Mouse (Mus musculus): ENCODE results near the gene Pde9a. TPM values are rescaled to one million over a fixed set of nuclear protein-coding genes. Genes with fewer than 3 reads are reported as not detected.

Gene Pde9a
- polyA plus RNA-seq, 1 experiment from 2014 or later, result 7.3 TPM

DNA sequence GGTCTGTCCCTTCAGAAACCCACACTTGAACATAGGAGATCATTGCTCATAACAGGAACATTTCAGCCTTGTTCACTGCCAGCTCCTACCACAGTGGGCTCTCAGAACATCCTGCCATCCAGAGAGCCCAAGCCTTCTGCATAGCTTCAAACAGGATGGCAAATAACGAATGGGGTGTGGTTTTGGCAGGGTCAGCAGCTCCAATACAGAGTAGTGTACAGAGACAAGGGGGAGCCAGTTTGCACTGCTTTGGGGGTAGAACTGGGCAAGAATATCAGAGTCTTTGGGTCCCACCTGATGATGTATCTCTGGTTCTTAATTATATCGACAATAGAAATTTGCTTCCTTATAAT, 33.6 kb downstream of the Pde9a start:
- H3K27me3 ChIP-seq (replicated peaks), result peaks cover 4% of the 10 kb centered on the region; the same call in 1 of the 2 replicates
- H3K4me1 ChIP-seq, result peaks cover 43% of the 10 kb centered on the region
- H3K27ac ChIP-seq (replicated peaks), result peak overlapping the region; percentile 58
- H3K36me3 ChIP-seq, result peaks cover 15% of the 10 kb centered on the region
- no peak overlapping the region for H3K9ac ChIP-seq
- no peak for ATAC-seq (ENCODE audit: extremely low read depth, insufficient number of reproducible peaks, low FRiP score, low TSS enrichment)
- H3K4me3 ChIP-seq, result no peak overlapping the region
- H3K9me3 ChIP-seq, result no peaks in the 10 kb centered on the region
- 39% methylated on average over 2 of the region's 2 CpGs for WGBS
- 0 out of 2 replicates have a peak overlapping the region, but pooled peaks have one; percentile 24 for H3K4me2 ChIP-seq

DNA sequence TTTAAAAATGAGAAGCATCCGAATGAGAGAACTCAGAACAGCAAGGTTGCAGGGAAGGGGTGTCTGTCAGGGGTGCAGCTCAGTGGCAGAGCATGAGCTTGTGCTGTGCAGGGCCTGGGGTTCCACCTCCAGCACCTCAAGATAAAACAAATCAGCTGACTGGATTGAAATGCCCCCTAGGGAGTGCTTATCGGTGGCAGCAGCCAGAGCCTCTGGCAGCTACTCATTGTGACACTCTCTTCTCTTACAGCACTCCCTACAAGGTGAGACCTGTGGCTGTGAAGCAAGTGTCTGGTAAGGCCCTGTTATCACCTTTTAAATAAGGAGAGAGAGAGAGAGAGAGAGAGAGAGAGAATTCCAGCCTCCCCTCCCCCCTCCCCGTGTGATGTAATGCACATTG, 34.0 kb downstream of the Pde9a start:
- Histone ChIP-seq H3K4me1 (peaks cover 46% of the 10 kb centered on the region), H3K4me3 (no peak overlapping the region), H3K27ac (replicated peaks) (peak overlapping the region; percentile 58), H3K9ac (no peak overlapping the region), H3K27me3 (replicated peaks) (peaks cover 4% of the 10 kb centered on the region; the same call in 1 of the 2 replicates), H3K36me3 (peaks cover 15% of the 10 kb centered on the region), H3K9me3 (no peaks in the 10 kb centered on the region), H3K4me2 (peak overlapping the region; percentile 24; the same call in 1 of the 2 replicates)
- 23% methylated on average over 3 of the region's 3 CpGs for WGBS
- ATAC-seq (ENCODE audit: extremely low read depth, insufficient number of reproducible peaks, low FRiP score, low TSS enrichment), result peak; percentile 29; the same call in 1 of the 2 replicates

DNA sequence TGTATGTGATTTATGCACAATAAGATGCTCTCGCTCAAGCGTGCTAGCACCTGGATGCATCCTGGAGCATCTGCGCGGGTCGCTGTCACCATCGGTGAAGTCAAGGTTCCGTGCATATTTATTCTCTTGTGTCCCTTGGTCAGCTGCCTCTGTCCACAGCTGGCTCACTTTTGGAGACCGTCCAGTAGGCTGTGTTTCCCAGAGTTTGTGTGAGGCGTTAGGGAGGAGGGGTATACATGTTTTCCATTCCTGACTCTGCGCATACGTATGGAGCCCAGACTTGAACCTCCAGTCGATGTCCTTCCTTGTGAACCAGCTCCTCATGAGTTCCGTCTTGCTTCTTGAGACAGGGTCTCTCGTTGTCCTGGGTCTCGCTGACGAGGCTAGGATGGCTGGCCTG, 34.6 kb downstream of the Pde9a start:
- Histone ChIP-seq H3K4me1 (peaks cover 49% of the 10 kb centered on the region), H3K9ac (0 out of 2 replicates have a peak overlapping the region, but pooled peaks have one; percentile 42), H3K9me3 (no peaks in the 10 kb centered on the region), H3K27me3 (replicated peaks) (peaks cover 4% of the 10 kb centered on the region; the same call in 1 of the 2 replicates), H3K4me2 (peak overlapping the region; percentile 24; the same call in 1 of the 2 replicates), H3K4me3 (no peak overlapping the region), H3K36me3 (peaks cover 12% of the 10 kb centered on the region), H3K27ac (replicated peaks) (peak overlapping the region; percentile 51)
- no peak for ATAC-seq (ENCODE audit: extremely low read depth, insufficient number of reproducible peaks, low FRiP score, low TSS enrichment)
- WGBS, result 64% methylated on average over 16 of the region's 16 CpGs

DNA sequence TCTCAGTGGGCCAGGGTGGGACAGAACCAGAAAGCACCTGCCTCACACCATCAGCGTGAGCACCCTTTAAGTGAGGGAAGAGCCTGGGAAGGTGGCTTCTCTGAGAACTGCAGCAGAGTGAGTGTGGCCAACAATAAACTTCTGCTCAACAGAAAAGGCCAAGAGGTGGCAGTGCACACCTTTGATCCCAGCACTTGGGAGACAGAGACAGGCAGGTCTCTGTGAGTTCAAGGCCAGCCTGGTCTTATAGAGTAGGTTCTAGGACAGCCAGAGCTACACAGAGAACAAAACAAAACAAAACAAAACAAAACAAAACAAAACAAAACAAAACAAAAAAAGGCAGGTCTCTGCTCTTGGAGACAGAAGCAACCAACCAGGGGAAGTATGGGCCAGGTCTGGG, 36.4 kb downstream of the Pde9a start:
- Histone ChIP-seq H3K4me2 (no peak overlapping the region), H3K27ac (replicated peaks) (no peak overlapping the region), H3K27me3 (replicated peaks) (peaks cover 4% of the 10 kb centered on the region; the same call in 1 of the 2 replicates), H3K4me1 (peaks cover 65% of the 10 kb centered on the region), H3K4me3 (no peak overlapping the region), H3K36me3 (peaks cover 3% of the 10 kb centered on the region; the same call in 1 of the 2 replicates), H3K9ac (no peak overlapping the region), H3K9me3 (no peaks in the 10 kb centered on the region)
- 95% methylated on average over 1 of the region's 1 CpGs for WGBS
- ATAC-seq (ENCODE audit: extremely low read depth, insufficient number of reproducible peaks, low FRiP score, low TSS enrichment), result no peak

DNA sequence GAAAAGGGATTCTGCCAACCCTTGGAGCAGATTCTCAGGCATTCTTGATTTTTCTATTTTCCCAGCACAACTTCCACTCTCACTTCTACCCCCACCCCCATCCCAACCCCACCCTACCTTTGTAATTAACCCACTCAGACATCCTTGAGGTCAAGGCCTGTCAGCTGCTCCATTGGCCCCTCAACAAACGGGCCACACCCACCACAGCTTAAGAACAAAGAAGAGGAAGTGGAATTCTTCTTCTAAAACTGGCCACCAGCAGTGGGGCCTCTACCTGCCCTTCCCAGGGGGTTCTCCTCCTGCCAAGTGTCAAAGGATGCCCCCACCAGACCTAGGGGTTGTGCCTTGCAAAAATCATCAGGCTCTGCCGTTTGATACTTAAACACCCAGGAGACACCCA, 37.0 kb downstream of the Pde9a start:
- ATAC-seq (ENCODE audit: extremely low read depth, insufficient number of reproducible peaks, low FRiP score, low TSS enrichment), result no peak
- H3K27me3 ChIP-seq (replicated peaks), result no peaks in the 10 kb centered on the region; the same call in 1 of the 2 replicates
- no peak overlapping the region for H3K4me2 ChIP-seq
- no peak overlapping the region for H3K27ac ChIP-seq (replicated peaks)
- H3K9me3 ChIP-seq, result no peaks in the 10 kb centered on the region
- no peak overlapping the region for H3K9ac ChIP-seq
- H3K4me3 ChIP-seq, result no peak overlapping the region
- peaks cover 65% of the 10 kb centered on the region for H3K4me1 ChIP-seq
- 49% methylated on average over 2 of the region's 2 CpGs for WGBS
- 0 out of 2 replicates have a peak, but pooled peaks cover 2% of the 10 kb centered on the region for H3K36me3 ChIP-seq

DNA sequence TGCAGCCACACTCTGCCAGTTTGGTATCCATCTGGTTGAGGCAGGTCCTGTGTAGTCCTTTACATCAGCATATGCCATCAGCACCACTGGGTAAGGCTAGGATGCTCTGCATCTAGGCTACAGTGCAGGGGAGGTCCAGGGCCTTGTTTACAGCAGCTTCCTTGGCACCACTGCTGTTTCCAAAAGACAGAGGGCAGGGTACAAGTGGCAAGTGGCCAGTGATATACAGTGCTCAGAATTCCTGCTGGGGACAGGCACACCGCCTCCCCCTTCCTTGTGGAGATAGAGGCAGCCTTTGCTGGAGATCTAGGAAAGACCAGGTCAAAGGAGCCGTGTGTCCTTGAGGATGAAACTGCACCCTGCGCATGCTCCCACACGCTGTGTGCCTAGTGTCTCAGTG, 38.3 kb downstream of the Pde9a start:
- Histone ChIP-seq H3K27ac (replicated peaks) (0 out of 2 replicates have a peak overlapping the region, but pooled peaks have one; percentile 20), H3K27me3 (replicated peaks) (no peaks in the 10 kb centered on the region; the same call in 1 of the 2 replicates), H3K4me3 (no peak overlapping the region), H3K9ac (no peak overlapping the region), H3K36me3 (peaks cover 4% of the 10 kb centered on the region; the same call in 1 of the 2 replicates), H3K9me3 (peaks cover 8% of the 10 kb centered on the region), H3K4me2 (no peak overlapping the region), H3K4me1 (peaks cover 54% of the 10 kb centered on the region)
- ATAC-seq (ENCODE audit: extremely low read depth, insufficient number of reproducible peaks, low FRiP score, low TSS enrichment), result no peak
- WGBS, result 53% methylated on average over 4 of the region's 4 CpGs

DNA sequence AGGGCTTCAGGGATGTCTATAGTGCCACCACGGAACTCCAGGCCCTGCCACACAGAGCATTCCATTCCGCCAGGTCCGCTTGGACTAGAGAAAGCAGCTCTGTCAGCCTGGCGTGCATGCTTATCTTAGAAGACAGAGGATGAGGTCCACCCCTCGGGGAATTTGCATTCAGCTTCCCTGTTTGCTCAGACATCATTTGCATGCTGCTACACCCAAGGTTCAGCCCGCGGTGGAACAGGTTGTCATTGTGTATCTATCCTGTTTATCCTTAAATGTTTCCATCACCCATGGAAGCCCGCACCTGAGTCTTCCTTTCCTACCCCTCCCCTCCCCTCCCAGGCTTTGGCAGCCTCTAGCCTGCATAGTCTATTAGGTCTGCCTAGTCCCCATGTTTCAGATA, 38.8 kb downstream of the Pde9a start:
- 35% methylated on average over 8 of the region's 8 CpGs for WGBS
- H3K9ac ChIP-seq, result no peak overlapping the region
- no peak overlapping the region for H3K4me3 ChIP-seq
- no peak for ATAC-seq (ENCODE audit: extremely low read depth, insufficient number of reproducible peaks, low FRiP score, low TSS enrichment)
- H3K27ac ChIP-seq (replicated peaks), result 0 out of 2 replicates have a peak overlapping the region, but pooled peaks have one; percentile 20
- H3K36me3 ChIP-seq, result peaks cover 7% of the 10 kb centered on the region; the same call in 1 of the 2 replicates
- H3K4me1 ChIP-seq, result peaks cover 50% of the 10 kb centered on the region
- H3K4me2 ChIP-seq, result no peak overlapping the region
- H3K27me3 ChIP-seq (replicated peaks), result no peaks in the 10 kb centered on the region; the same call in 1 of the 2 replicates
- peaks cover 12% of the 10 kb centered on the region for H3K9me3 ChIP-seq

DNA sequence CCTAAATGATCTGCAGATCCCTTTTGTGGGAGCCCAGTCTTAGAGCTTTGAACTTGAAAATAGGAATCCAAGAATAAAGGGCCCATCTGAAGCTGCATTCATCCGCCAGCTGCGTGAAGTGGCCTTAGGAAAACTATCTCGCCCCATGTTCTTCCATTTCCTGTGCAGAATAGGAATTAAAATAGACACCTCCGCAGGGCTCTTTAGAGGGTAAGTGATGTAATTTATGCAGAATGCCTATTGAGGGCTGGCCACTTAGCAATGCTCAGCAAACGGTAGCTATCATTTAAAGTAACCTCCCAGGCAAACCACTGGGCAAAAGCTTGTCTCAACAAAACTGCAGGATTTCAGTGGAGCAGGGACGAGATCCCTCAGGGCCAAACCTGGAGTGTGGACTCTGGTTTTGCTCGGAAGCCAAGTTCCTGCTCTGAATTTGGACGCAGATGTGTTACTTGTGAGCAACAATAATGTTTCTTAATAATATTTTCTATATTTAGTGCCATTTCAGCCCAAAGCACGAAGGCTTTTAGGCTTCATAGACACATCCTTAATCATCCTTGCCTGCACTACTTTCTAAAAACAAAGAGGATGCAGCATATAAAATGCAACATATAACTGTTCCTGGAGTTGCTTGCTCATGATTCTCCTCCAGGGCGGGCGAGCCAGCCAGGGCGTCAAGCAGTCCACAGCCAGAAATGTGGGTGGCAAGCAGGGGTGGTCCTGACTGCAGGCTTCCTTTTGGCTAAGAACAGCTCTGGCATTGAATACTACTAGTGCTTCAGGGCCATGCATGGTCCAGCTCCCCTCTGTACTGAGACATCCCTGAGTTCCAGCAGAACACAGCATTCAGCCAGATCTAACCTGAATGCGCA, 40.1 kb downstream of the Pde9a start:
- ATAC-seq (ENCODE audit: extremely low read depth, insufficient number of reproducible peaks, low FRiP score, low TSS enrichment), result no peak
- Histone ChIP-seq H3K27me3 (replicated peaks) (no peaks in the 10 kb centered on the region; the same call in 1 of the 2 replicates), H3K4me1 (peaks cover 37% of the 10 kb centered on the region), H3K9ac (peak overlapping the region; percentile 41; the same call in 1 of the 2 replicates), H3K36me3 (peaks cover 7% of the 10 kb centered on the region; the same call in 1 of the 2 replicates), H3K4me2 (no peak overlapping the region), H3K27ac (replicated peaks) (peak overlapping the region; percentile 62), H3K4me3 (no peak overlapping the region), H3K9me3 (peaks cover 14% of the 10 kb centered on the region)
- WGBS, result 58% methylated on average over 13 of the region's 13 CpGs

DNA sequence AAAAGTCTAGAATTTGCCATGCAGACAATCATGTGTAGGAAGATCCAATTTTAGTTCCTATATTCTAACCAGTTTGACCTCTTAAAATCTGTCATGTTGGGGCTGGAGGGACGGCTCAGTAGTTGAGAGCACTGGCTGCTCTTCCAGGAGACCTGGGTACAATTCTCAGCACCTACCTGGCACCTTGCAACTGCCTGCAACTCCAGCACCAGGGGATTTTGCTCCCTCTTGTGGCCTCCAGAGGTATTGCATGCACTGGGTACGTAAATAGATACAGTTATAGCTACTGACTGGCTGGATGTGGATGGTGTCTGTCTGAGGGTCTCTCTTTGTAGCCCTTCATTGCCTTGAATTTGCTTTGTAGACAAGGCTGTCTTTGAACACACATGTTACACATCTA, 43.4 kb downstream of the Pde9a start:
- Histone ChIP-seq H3K4me2 (no peak overlapping the region), H3K4me1 (peaks cover 46% of the 10 kb centered on the region), H3K27ac (replicated peaks) (no peak overlapping the region), H3K9me3 (peaks cover 14% of the 10 kb centered on the region), H3K36me3 (peaks cover 5% of the 10 kb centered on the region; the same call in 1 of the 2 replicates), H3K4me3 (no peak overlapping the region), H3K27me3 (replicated peaks) (0 out of 2 replicates have a peak, but pooled peaks cover 4% of the 10 kb centered on the region), H3K9ac (no peak overlapping the region)
- WGBS, result 94% methylated on average over 2 of the region's 2 CpGs
- ATAC-seq (ENCODE audit: extremely low read depth, insufficient number of reproducible peaks, low FRiP score, low TSS enrichment), result no peak

DNA sequence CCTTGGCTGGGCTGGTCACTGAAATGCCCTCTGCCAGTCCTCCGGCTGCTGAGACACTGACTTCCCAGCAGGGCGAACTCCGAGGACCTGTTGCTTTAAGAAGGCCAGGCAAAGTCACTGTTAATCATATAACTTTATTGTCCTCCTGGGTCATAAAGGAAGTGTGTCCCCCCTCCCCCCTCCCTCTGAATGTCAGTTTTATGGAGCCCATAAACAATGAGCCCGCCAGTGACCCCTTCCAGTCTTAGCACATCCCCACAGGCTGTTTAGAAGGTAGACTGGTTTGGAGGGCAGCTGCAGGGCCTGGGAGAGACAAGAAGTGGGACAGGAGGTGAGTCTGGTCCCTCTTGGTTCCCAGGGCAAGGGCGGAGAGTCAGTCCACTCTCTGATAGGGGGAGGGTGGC, 46.9 kb downstream of the Pde9a start:
- no peak overlapping the region for H3K4me2 ChIP-seq
- H3K9me3 ChIP-seq, result peaks cover 14% of the 10 kb centered on the region
- H3K27ac ChIP-seq (replicated peaks), result no peak overlapping the region
- H3K4me1 ChIP-seq, result peaks cover 30% of the 10 kb centered on the region
- peaks cover 5% of the 10 kb centered on the region; the same call in 1 of the 2 replicates for H3K36me3 ChIP-seq
- WGBS, result 53% methylated on average over 5 of the region's 5 CpGs
- no peak overlapping the region for H3K9ac ChIP-seq
- ATAC-seq (ENCODE audit: extremely low read depth, insufficient number of reproducible peaks, low FRiP score, low TSS enrichment), result no peak
- H3K4me3 ChIP-seq, result no peak overlapping the region
- 0 out of 2 replicates have a peak, but pooled peaks cover 7% of the 10 kb centered on the region for H3K27me3 ChIP-seq (replicated peaks)

DNA sequence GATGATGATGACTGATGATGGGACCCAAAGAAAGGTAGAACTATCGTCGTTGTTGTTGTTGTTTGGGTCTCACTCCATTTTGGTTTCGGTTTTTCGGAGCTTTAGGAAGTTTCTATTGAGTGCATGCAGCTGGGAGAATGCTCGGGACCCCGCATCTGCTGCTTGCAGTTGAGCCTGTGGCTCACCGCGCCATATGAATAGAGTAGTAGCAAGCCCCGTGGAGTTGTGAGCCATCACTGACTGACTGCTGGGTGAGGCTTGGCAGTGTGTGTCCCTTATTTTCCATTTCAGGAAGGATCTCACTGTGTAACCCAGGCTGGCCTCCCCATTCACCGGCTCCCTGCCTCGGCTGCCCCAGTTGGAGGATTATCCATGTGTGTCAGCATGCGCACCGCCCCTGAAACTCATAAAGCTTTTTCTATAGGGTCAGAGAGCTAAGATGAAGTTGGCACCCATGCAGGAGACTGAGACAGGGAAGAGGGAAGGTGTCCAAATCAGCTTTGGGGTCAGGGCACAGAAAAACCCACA, 47.5 kb downstream of the Pde9a start:
- ATAC-seq (ENCODE audit: extremely low read depth, insufficient number of reproducible peaks, low FRiP score, low TSS enrichment), result no peak
- Histone ChIP-seq H3K36me3 (peaks cover 5% of the 10 kb centered on the region; the same call in 1 of the 2 replicates), H3K9me3 (peaks cover 14% of the 10 kb centered on the region), H3K4me1 (peaks cover 30% of the 10 kb centered on the region), H3K4me2 (no peak overlapping the region), H3K9ac (no peak overlapping the region), H3K4me3 (no peak overlapping the region), H3K27ac (replicated peaks) (no peak overlapping the region), H3K27me3 (replicated peaks) (0 out of 2 replicates have a peak, but pooled peaks cover 7% of the 10 kb centered on the region)
- WGBS, result 61% methylated on average over 13 of the region's 13 CpGs

Data from heart, embryonic 13.5 days (tissue).